Comparison of ENCODE assay signal across 8 mouse cellular contexts in the genomic region with DNA sequence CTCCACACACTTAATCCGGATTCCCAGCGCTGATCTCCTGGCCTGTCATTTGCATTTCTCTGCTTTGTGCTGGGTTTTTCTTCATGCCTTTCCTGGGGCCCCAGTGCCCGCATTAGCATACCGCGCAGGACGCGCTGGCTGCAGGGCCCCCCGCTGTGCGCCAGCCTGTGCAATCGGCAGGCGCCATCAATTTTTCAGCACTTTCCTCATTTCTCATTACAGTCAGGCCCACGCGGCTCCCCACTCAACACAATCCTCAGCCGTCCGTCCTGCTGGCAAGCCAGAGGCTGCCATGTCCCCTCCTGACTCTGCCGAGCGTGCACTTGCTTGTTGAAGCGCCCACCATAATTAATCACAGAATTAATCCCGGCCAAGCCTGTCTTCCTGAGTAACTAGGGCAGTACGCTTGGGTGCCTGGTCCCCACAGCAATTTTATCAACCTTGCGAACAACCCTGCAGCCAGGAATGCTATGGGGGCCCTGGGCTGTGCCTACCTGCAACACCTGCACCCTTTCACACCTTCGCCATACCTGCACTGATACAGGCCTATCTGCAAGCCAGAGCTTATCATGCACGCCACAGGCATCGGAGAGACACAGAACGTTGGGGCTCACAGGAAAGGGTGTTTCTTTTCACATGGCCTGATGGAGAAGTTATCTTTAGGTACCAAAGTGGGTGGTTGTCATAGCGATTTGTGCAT. TPM values are rescaled to one million over a fixed set of nuclear protein-coding genes. Genes with fewer than 3 reads are reported as not detected.
DNase-seq lines count a peak whose midpoint lies in the region; ATAC-seq and TF ChIP-seq lines count a peak whose summit lies in the region.

No protein-coding gene starts in this region.

- H3K9me3 ChIP-seq in heart, embryonic 16.5 days (replicated peaks; ENCODE audit: control insufficient read depth, low read length): peaks cover 18% of the 10 kb centered on the region
- no peaks in the 10 kb centered on the region; the same call in 1 of the 2 replicates for H3K9me3 ChIP-seq in limb, embryonic 10.5 days (replicated peaks)

- 8% methylated on average over 26 of the region's 26 CpGs for WGBS in heart, embryonic 16.5 days
- WGBS in limb, embryonic 10.5 days: 9% methylated on average over 26 of the region's 26 CpGs
- WGBS in thymus, adult 2 months: 53% methylated on average over 26 of the region's 26 CpGs

- no peak overlapping the region for H3K27ac ChIP-seq in heart, embryonic 16.5 days (ENCODE audit: low read length)
- peak overlapping the region; percentile 53 for H3K27ac ChIP-seq in limb, embryonic 10.5 days
- no peak overlapping the region for H3K27ac ChIP-seq in thymus, adult 2 months (ENCODE audit: control insufficient read depth, insufficient read depth, low read length)

- TF ChIP-seq CTCF in thymus, adult 2 months (IDR thresholded peaks at IDR 0.05; ENCODE audit: borderline replicate concordance, control insufficient read depth, extremely low read depth, insufficient read depth, low read length, poor library complexity): no peak

- no peak for DNase-seq in heart, postnatal 25 days (ENCODE audit: low spot score)
- DNase-seq in cerebellum, adult 8-10 months: peak; percentile 76
- DNase-seq in frontal cortex, postnatal 36 days (ENCODE audit: low spot score in 2 of 2): peak; percentile 48 to 54
- peak; percentile 68 for DNase-seq in limb, embryonic 10.5 days (ENCODE audit: low spot score)
- DNase-seq in right cerebral cortex, adult 2 months (ENCODE audit: low spot score in 2 of 2): peak; percentile 62 to 64
- DNase-seq in thymus, adult 2 months: no peak

- 0 out of 2 replicates have a peak, but pooled peaks cover 6% of the 10 kb centered on the region for H3K27me3 ChIP-seq in heart, embryonic 16.5 days (ENCODE audit: control insufficient read depth, insufficient read depth, low read length)
- H3K27me3 ChIP-seq in limb, embryonic 10.5 days (ENCODE audit: low read depth, poor library complexity, severe bottlenecking): peaks cover 28% of the 10 kb centered on the region; the same call in 1 of the 2 replicates
- H3K27me3 ChIP-seq in thymus, adult 2 months (ENCODE audit: control insufficient read depth, insufficient read depth, low read length): no peaks in the 10 kb centered on the region; the same call in 1 of the 2 replicates

- H3K36me3 ChIP-seq in heart, embryonic 16.5 days (ENCODE audit: control insufficient read depth, insufficient read depth): no peaks in the 10 kb centered on the region
- no peaks in the 10 kb centered on the region for H3K36me3 ChIP-seq in limb, embryonic 10.5 days
- H3K36me3 ChIP-seq in thymus, adult 2 months (ENCODE audit: control insufficient read depth, insufficient read depth, low read length): no peaks in the 10 kb centered on the region

- intact Hi-C loops in heart, postnatal 25 days (cut with DNase I): no loop called here

- no peak for ATAC-seq in heart, embryonic 16.5 days (replicated peaks; ENCODE audit: extremely low read depth, insufficient read depth, low FRiP score)
- no peak for ATAC-seq in megakaryocyte-erythroid progenitor cell, adult 5-6 weeks (replicated peaks; ENCODE audit: low FRiP score, low TSS enrichment, poor library complexity, severe bottlenecking)

- no peak for TF ChIP-seq POLR2A in thymus, adult 2 months (IDR thresholded peaks at IDR 0.05; ENCODE audit: control insufficient read depth, extremely low read depth, insufficient read depth, low read length, poor library complexity)

- H3K4me1 ChIP-seq in heart, embryonic 16.5 days (ENCODE audit: control insufficient read depth, insufficient read depth, low read length): peaks cover 2% of the 10 kb centered on the region; the same call in 1 of the 2 replicates
- peaks cover 17% of the 10 kb centered on the region for H3K4me1 ChIP-seq in limb, embryonic 10.5 days
- no peaks in the 10 kb centered on the region for H3K4me1 ChIP-seq in thymus, adult 2 months (replicated peaks; ENCODE audit: control insufficient read depth, insufficient read depth, low read length)

- peak overlapping the region; percentile 64 for H3K4me2 ChIP-seq in heart, embryonic 16.5 days (ENCODE audit: low read depth, low read length)

- H3K9ac ChIP-seq in heart, embryonic 16.5 days (ENCODE audit: low read length): peak overlapping the region; percentile 8; the same call in 1 of the 2 replicates

- H3K4me3 ChIP-seq in heart, embryonic 16.5 days (ENCODE audit: low read length): peak overlapping the region; percentile 26
- peak overlapping the region; percentile 44 for H3K4me3 ChIP-seq in limb, embryonic 10.5 days
- no peak overlapping the region for H3K4me3 ChIP-seq in thymus, adult 2 months (ENCODE audit: control insufficient read depth, insufficient read depth, low read length)

RNA-seq across cellular contexts. Expression of a gene that starts 48.6 kb away (rescaled TPM):
- 375 and 390 TPM in 2 replicates for polyA plus RNA-seq in heart, embryonic 16.5 days (2015; fragmentation: Nextera tagmentation; extraction: Ambion mirVana)
- total RNA-seq in heart, postnatal 25 days (2021): 100 to 1,000 TPM; 281 to 288 TPM
- 757 and 864 TPM in 2 replicates for polyA plus RNA-seq in limb, embryonic 10.5 days (2016; fragmentation: Nextera tagmentation; extraction: Ambion mirVana)
- 2,590 and 2,648 TPM in 2 replicates for total RNA-seq in megakaryocyte-erythroid progenitor cell, adult 5-6 weeks (2014; fragmentation: Nextera tagmentation)
- total RNA-seq in megakaryocyte-erythroid progenitor cell, adult 5-6 weeks (2017): 3,531 and 3,679 TPM in 2 replicates
- polyA plus RNA-seq in thymus, adult 2 months (2012; rRNA removed): 585 and 677 TPM in 2 replicates

Comparison
In these comparisons a context has a peak if more than half of its experiments do, and no peak if none do; other contexts are left out.
1. DNase-seq: peak in cerebellum, adult 8-10 months (single experiment), frontal cortex, postnatal 36 days (2 of 2), limb, embryonic 10.5 days (single experiment) and right cerebral cortex, adult 2 months (2 of 2); none in heart, postnatal 25 days (single experiment) and thymus, adult 2 months (single experiment).